10 mouse cellular contexts compared by ENCODE assay signal in genomic region chr3:52144776-52145460, GRCm38 (mm10).
"Had no signal": no experiment of that assay in that cellular context is flagged by ENCODE, and none has a peak within 500 bp of the region (broad histone marks: within the 10 kb centered on the region; RNA-seq: fewer than 3 reads in every experiment).

No protein-coding gene starts in this region.

- DNase-seq: kidney, postnatal 10 days; kidney, postnatal 4 days; liver; lung, adult 18-20 months; right cerebral cortex, postnatal 14 days; thymus, postnatal 4 days had no signal

- ATAC-seq: midbrain, embryonic 13.5 days had no signal

- H3K27ac ChIP-seq: layer of hippocampus, adult 2 months; limb, embryonic 12.5 days; liver, embryonic 14.5 days; midbrain, embryonic 13.5 days had no signal

- H3K4me3 ChIP-seq: layer of hippocampus, adult 2 months; limb, embryonic 12.5 days; midbrain, embryonic 13.5 days had no signal

- H3K27me3 ChIP-seq: limb, embryonic 12.5 days; midbrain, embryonic 13.5 days had no signal

- H3K4me1 ChIP-seq: limb, embryonic 12.5 days; midbrain, embryonic 13.5 days had no signal

- H3K36me3 ChIP-seq: limb, embryonic 12.5 days; midbrain, embryonic 13.5 days had no signal
